Mouse (Mus musculus) kidney, embryonic 16.5 days (tissue): Measurements from ENCODE around the gene Rnd1. TPM values are rescaled to one million over a fixed set of nuclear protein-coding genes. Genes with fewer than 3 reads are reported as not detected.

ENCODE experiments used
- ATAC-seq: fragments of 200-750 bp; cut with Nextera tagmentation; 2 replicates; pipeline ENCODE4 v1.8.0; 2017; ENCODE audit warnings: moderate TSS enrichment; ENCODE audit not compliant: low FRiP score, low TSS enrichment
- H3K27ac ChIP-seq: fragments of 300-500 bp; sonication (generic); 2 replicates; pipeline ENCODE4 v1.5.1; 2014; ENCODE audit warnings: low read length
- H3K27me3 ChIP-seq: fragments of 300-500 bp; sonication (generic); 2 replicates; pipeline ENCODE4 v1.6.1; 2014; ENCODE audit warnings: low read length, control low read depth, mixed read lengths; ENCODE audit not compliant: insufficient read depth
- H3K36me3 ChIP-seq: fragments of 300-500 bp; sonication (generic); 2 replicates; pipeline ENCODE4 v1.6.1; 2014; ENCODE audit warnings: low read length, control low read depth, mixed read lengths; ENCODE audit not compliant: insufficient read depth
- H3K4me1 ChIP-seq: fragments of 300-500 bp; sonication (generic); 2 replicates; pipeline ENCODE4 v1.6.1; 2014; ENCODE audit warnings: low read length, control low read depth, mixed read lengths; ENCODE audit not compliant: insufficient read depth
- H3K4me2 ChIP-seq: fragments of 300-500 bp; sonication (generic); replicated peaks from 2 replicates; pipeline ENCODE4 v1.6.1; 2014; ENCODE audit warnings: low read depth, low read length
- H3K4me3 ChIP-seq: fragments of 300-500 bp; sonication (generic); 2 replicates; pipeline ENCODE4 v1.5.1; 2014; ENCODE audit warnings: mild to moderate bottlenecking, low read length
- H3K9ac ChIP-seq: fragments of 300-500 bp; sonication (generic); replicated peaks from 2 replicates; pipeline ENCODE4 v1.6.1; 2014; ENCODE audit warnings: low read length
- H3K9me3 ChIP-seq: fragments of 300-500 bp; sonication (generic); 2 replicates; pipeline ENCODE4 v1.6.1; 2016; ENCODE audit warnings: low read length, control low read depth
- whole genome bisulfite sequencing: fragments of 180-500 bp; shearing (Covaris S2); extraction: QIAGEN DNeasy Blood & Tissue Kit; methylation state at CpG from one replicate; pipeline ENCODE4 v1.1.7; 2014; 5-methylcytosine and 5-hydroxymethylcytosine counted together
- polyA plus RNA-seq: library from polyadenylated mRNA; unstranded; fragments of >200 nt; fragmentation: Nextera tagmentation; extraction: Ambion mirVana; gene quantifications from 2 replicates; pipeline ENCODE4 v1.2.1, GENCODE M21; 2015

The Rnd1 gene
- polyA plus RNA-seq, 1 experiment from 2014 or later = 0.75 TPM

- 12% methylated on average over 7 of the region's 7 CpGs for WGBS
- H3K9ac ChIP-seq = no peak overlapping the region
Measured at GRCm38 (mm10) chr15:98622199-98622598, 55.1 kb downstream of the Rnd1 start.

GRCm38 (mm10) chr15:98617176-98617537, 60.1 kb downstream of the Rnd1 start:
- WGBS = 2% methylated on average over 12 of the region's 12 CpGs
- Histone ChIP-seq H3K4me2 (peak overlapping the region; percentile 36), H3K36me3 (no peaks in the 10 kb centered on the region), H3K9ac (peak overlapping the region; percentile 54; the same call in 1 of the 2 replicates), H3K27me3 (no peaks in the 10 kb centered on the region), H3K27ac (no peak overlapping the region), H3K4me3 (no peak overlapping the region), H3K4me1 (peaks cover 14% of the 10 kb centered on the region), H3K9me3 (no peaks in the 10 kb centered on the region)
- ATAC-seq = 0 out of 2 replicates have a peak, but pooled peaks have one; percentile 29

More at GRCm38 (mm10) chr15:98622199-98622598, 55.1 kb downstream of the Rnd1 start:
- Histone ChIP-seq H3K4me2 (no peak overlapping the region), H3K27ac (no peak overlapping the region), H3K4me3 (no peak overlapping the region), H3K9me3 (no peaks in the 10 kb centered on the region), H3K36me3 (no peaks in the 10 kb centered on the region), H3K4me1 (peaks cover 11% of the 10 kb centered on the region), H3K27me3 (no peaks in the 10 kb centered on the region)
- no peak; the same call in 1 of the 2 replicates for ATAC-seq

- Histone ChIP-seq H3K4me2 (peak overlapping the region; percentile 36), H3K9ac (0 out of 2 replicates have a peak overlapping the region, but pooled peaks have one; percentile 41), H3K27ac (no peak overlapping the region), H3K27me3 (no peaks in the 10 kb centered on the region), H3K36me3 (no peaks in the 10 kb centered on the region), H3K9me3 (no peaks in the 10 kb centered on the region), H3K4me3 (no peak overlapping the region), H3K4me1 (peaks cover 14% of the 10 kb centered on the region)
- 31% methylated on average over 20 of the region's 20 CpGs for WGBS
- ATAC-seq = 0 out of 2 replicates have a peak, but pooled peaks have one; percentile 28
Measured at GRCm38 (mm10) chr15:98616362-98617175, 60.7 kb downstream of the Rnd1 start.

GRCm38 (mm10) chr15:98615751-98616150, 61.5 kb downstream of the Rnd1 start:
- Histone ChIP-seq H3K36me3 (no peaks in the 10 kb centered on the region), H3K4me3 (no peak overlapping the region), H3K9me3 (no peaks in the 10 kb centered on the region), H3K9ac (no peak overlapping the region), H3K27me3 (no peaks in the 10 kb centered on the region), H3K4me1 (peaks cover 14% of the 10 kb centered on the region), H3K27ac (no peak overlapping the region), H3K4me2 (no peak overlapping the region)
- ATAC-seq = no peak
- WGBS = 78% methylated on average over 6 of the region's 6 CpGs

GRCm38 (mm10) chr15:98614971-98615370, 62.3 kb downstream of the Rnd1 start:
- WGBS = 55% methylated on average over 6 of the region's 6 CpGs
- no peaks in the 10 kb centered on the region for H3K36me3 ChIP-seq

GRCm38 (mm10) chr15:98614551-98614950, 62.7 kb downstream of the Rnd1 start:
- Histone ChIP-seq H3K4me2 (no peak overlapping the region), H3K9ac (no peak overlapping the region)
- WGBS = 69% methylated on average over 9 of the region's 9 CpGs

More at GRCm38 (mm10) chr15:98614971-98615370, 62.3 kb downstream of the Rnd1 start:
- no peak for ATAC-seq
- Histone ChIP-seq H3K4me2 (no peak overlapping the region), H3K27me3 (no peaks in the 10 kb centered on the region), H3K27ac (0 out of 2 replicates have a peak overlapping the region, but pooled peaks have one; percentile 16), H3K9ac (no peak overlapping the region), H3K4me3 (no peak overlapping the region), H3K4me1 (peaks cover 21% of the 10 kb centered on the region), H3K9me3 (no peaks in the 10 kb centered on the region)

More at GRCm38 (mm10) chr15:98614551-98614950, 62.7 kb downstream of the Rnd1 start:
- H3K27me3 ChIP-seq = no peaks in the 10 kb centered on the region
- ATAC-seq = no peak
- H3K4me3 ChIP-seq = no peak overlapping the region
- no peak overlapping the region for H3K27ac ChIP-seq
- H3K9me3 ChIP-seq = no peaks in the 10 kb centered on the region
- H3K36me3 ChIP-seq = no peaks in the 10 kb centered on the region
- peaks cover 22% of the 10 kb centered on the region for H3K4me1 ChIP-seq

Other genes with a start within 250 kb of the Rnd1 start
- gene Olfr282, start 246.2 kb downstream of the Rnd1 start, polyA plus RNA-seq = not detected in 2 replicates
- gene Olfr281, start 224.9 kb downstream of the Rnd1 start, polyA plus RNA-seq = not detected in 2 replicates
- not detected in 2 replicates for gene OR5BS1P, start 207.6 kb downstream of the Rnd1 start, polyA plus RNA-seq
- 0.21 and 0.55 TPM in 2 replicates for gene Lalba, start 194.7 kb downstream of the Rnd1 start, polyA plus RNA-seq
- not detected in 2 replicates for gene Olfr279, start 185.1 kb downstream of the Rnd1 start, polyA plus RNA-seq
- gene Kansl2, start 143.2 kb downstream of the Rnd1 start, polyA plus RNA-seq = 106 and 113 TPM in 2 replicates
- 64.4 and 76.4 TPM in 2 replicates for gene Ccnt1, start 106.5 kb downstream of the Rnd1 start, polyA plus RNA-seq
- gene 4930415O20Rik, start 106.5 kb downstream of the Rnd1 start, polyA plus RNA-seq = 0.41 and 0.69 TPM in 2 replicates
- 24.4 and 26.0 TPM in 2 replicates for gene Adcy6, start 67.4 kb downstream of the Rnd1 start, polyA plus RNA-seq
- 34.4 and 34.9 TPM in 2 replicates for gene Cacnb3, start 46.6 kb downstream of the Rnd1 start, polyA plus RNA-seq
- gene Ddx23, start 14.6 kb downstream of the Rnd1 start, polyA plus RNA-seq = 19.0 and 27.1 TPM in 2 replicates
- gene Ccdc65, start 30.7 kb upstream of the Rnd1 start, polyA plus RNA-seq = 0.95 and 1.1 TPM in 2 replicates
- 36.6 and 39.1 TPM in 2 replicates for gene Fkbp11, start 50.7 kb upstream of the Rnd1 start, polyA plus RNA-seq
- gene Arf3, start 85.8 kb upstream of the Rnd1 start, polyA plus RNA-seq = 56.3 and 59.5 TPM in 2 replicates
- 0.17 TPM in 1 of 2 replicates, not detected in the other for gene Wnt10b, start 100.7 kb upstream of the Rnd1 start, polyA plus RNA-seq
- not detected in 2 replicates for gene Wnt1, start 112.4 kb upstream of the Rnd1 start, polyA plus RNA-seq
- gene Ddn, start 132.0 kb upstream of the Rnd1 start, polyA plus RNA-seq = 2.6 and 3.3 TPM in 2 replicates
- 103 and 119 TPM in 2 replicates for gene Prkag1, start 154.1 kb upstream of the Rnd1 start, polyA plus RNA-seq
- gene Kmt2d, start 193.7 kb upstream of the Rnd1 start, polyA plus RNA-seq = 12.4 and 14.1 TPM in 2 replicates
- gene Rhebl1, start 217.1 kb upstream of the Rnd1 start, polyA plus RNA-seq = 16.7 and 18.3 TPM in 2 replicates
- gene Dhh, start 221.1 kb upstream of the Rnd1 start, polyA plus RNA-seq = 1.4 and 1.8 TPM in 2 replicates
- gene Lmbr1l, start 240.8 kb upstream of the Rnd1 start, polyA plus RNA-seq = 17.6 and 18.9 TPM in 2 replicates